Mouse (Mus musculus): ENCODE results near the gene Gna11. TPM values are rescaled to one million over a fixed set of nuclear protein-coding genes. Genes with fewer than 3 reads are reported as not detected.

The Gna11 gene
- total RNA-seq, 1 experiment = 53.4 TPM

GRCm38 (mm10) chr10:81501863-81502262 is 43.1 kb downstream of the Gna11 start:
- H3K9ac ChIP-seq (ENCODE audit: insufficient read depth, low read depth, low read length, poor library complexity, severe bottlenecking) = no peak overlapping the region
- DNase-seq (ENCODE audit: low read depth, low spot score) = no peak
- H3K36me3 ChIP-seq (ENCODE audit: control insufficient read depth, insufficient read depth, low read length, poor library complexity, severe bottlenecking) = peaks cover 5% of the 10 kb centered on the region; the same call in 1 of the 2 replicates
- H3K4me3 ChIP-seq (ENCODE audit: insufficient read depth in 1 of 2, low read depth in 1 of 2, low read length in 2 of 2, poor library complexity in 1 of 2, severe bottlenecking in 1 of 2) = no peak overlapping the region
- in situ Hi-C loops (cut with MboI; ENCODE audit: low sequenced_read_pairs in 2 of 2, unreplicated experiment in 2 of 2) = no loop called here
- no peak for TF ChIP-seq MAFK (IDR thresholded peaks at IDR 0.05; ENCODE audit: insufficient read depth, low read depth, low read length)
- TF ChIP-seq CHD2 (IDR thresholded peaks at IDR 0.05; ENCODE audit: low read depth, low read length) = no peak
- no peak for TF ChIP-seq HCFC1 (IDR thresholded peaks at IDR 0.05; ENCODE audit: borderline replicate concordance, insufficient read depth, low read length)
- no peak for TF ChIP-seq ZNF384 (IDR thresholded peaks at IDR 0.05; ENCODE audit: low read depth, low read length)
- TF ChIP-seq ZC3H11A (IDR thresholded peaks at IDR 0.05; ENCODE audit: borderline replicate concordance, low read depth, low read length) = no peak
- H3K9me3 ChIP-seq (ENCODE audit: control insufficient read depth, insufficient read depth, low read depth, low read length) = no peaks in the 10 kb centered on the region
- H3K4me1 ChIP-seq (ENCODE audit: control insufficient read depth in 2 of 2, insufficient read depth in 2 of 2, low read length in 2 of 2, poor library complexity in 1 of 2) = peaks cover 0 to 20% of the 10 kb centered on the region in 2 experiments; a peak in 2 of 4 replicates
- no peak overlapping the region for H3K27ac ChIP-seq (ENCODE audit: insufficient read depth, low read depth, low read length, poor library complexity, severe bottlenecking)

DNA sequence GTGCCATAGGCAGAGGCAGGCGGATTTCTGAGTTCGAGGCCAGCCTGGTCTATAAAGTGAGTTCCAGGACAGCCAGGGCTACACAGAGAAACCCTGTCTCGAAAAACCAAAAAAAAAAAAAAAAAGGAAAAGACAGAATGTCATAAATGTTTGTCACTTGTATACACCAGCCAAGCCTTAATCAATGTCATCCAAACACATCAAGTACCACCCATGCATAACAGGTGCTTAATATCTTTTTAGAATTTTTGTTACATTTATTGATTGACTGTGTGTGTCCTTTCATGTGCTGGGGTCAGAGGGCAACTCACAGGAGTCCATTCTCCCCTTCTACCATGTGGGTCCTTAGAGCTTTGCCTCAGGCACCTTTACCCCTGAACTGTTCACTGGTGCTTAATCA is 45.0 kb downstream of the Gna11 start, which contains the start of gene S1pr4:
S1pr4 (minus strand) TSS at position 101 of the 400 bp plus-strand sequence.
- DNase-seq (ENCODE audit: low read depth, low spot score) = no peak
- H3K36me3 ChIP-seq (ENCODE audit: control insufficient read depth, insufficient read depth, low read length, poor library complexity, severe bottlenecking) = no peaks in the 10 kb centered on the region
- peak within 1 kb of the TSS; percentile 18 to 48 for H3K4me3 ChIP-seq (ENCODE audit: insufficient read depth in 1 of 2, low read depth in 1 of 2, low read length in 2 of 2, poor library complexity in 1 of 2, severe bottlenecking in 1 of 2)
- in situ Hi-C loops (cut with MboI; ENCODE audit: low sequenced_read_pairs in 2 of 2, unreplicated experiment in 2 of 2) = no loop called here
- no peak within 1 kb of the TSS for H3K27ac ChIP-seq (ENCODE audit: insufficient read depth, low read depth, low read length, poor library complexity, severe bottlenecking)
- H3K9me3 ChIP-seq (ENCODE audit: control insufficient read depth, insufficient read depth, low read depth, low read length) = no peaks in the 10 kb centered on the region
- H3K9ac ChIP-seq (ENCODE audit: insufficient read depth, low read depth, low read length, poor library complexity, severe bottlenecking) = peak within 1 kb of the TSS; percentile 29
- H3K4me1 ChIP-seq (ENCODE audit: control insufficient read depth in 2 of 2, insufficient read depth in 2 of 2, low read length in 2 of 2, poor library complexity in 1 of 2) = peaks cover 0 to 13% of the 10 kb centered on the region in 2 experiments; a peak in 2 of 4 replicates
- TF ChIP-seq ZC3H11A (IDR thresholded peaks at IDR 0.05; ENCODE audit: borderline replicate concordance, low read depth, low read length) (no peak), CHD2 (IDR thresholded peaks at IDR 0.05; ENCODE audit: low read depth, low read length) (no peak), ZNF384 (IDR thresholded peaks at IDR 0.05; ENCODE audit: low read depth, low read length) (no peak), HCFC1 (IDR thresholded peaks at IDR 0.05; ENCODE audit: borderline replicate concordance, insufficient read depth, low read length) (no peak), MAFK (IDR thresholded peaks at IDR 0.05; ENCODE audit: insufficient read depth, low read depth, low read length) (no peak)

- no peak for DNase-seq (ENCODE audit: low read depth, low spot score)
- Histone ChIP-seq H3K36me3 (ENCODE audit: control insufficient read depth, insufficient read depth, low read length, poor library complexity, severe bottlenecking) (no peaks in the 10 kb centered on the region), H3K27ac (ENCODE audit: insufficient read depth, low read depth, low read length, poor library complexity, severe bottlenecking) (no peak overlapping the region), H3K9me3 (ENCODE audit: control insufficient read depth, insufficient read depth, low read depth, low read length) (no peaks in the 10 kb centered on the region), H3K9ac (ENCODE audit: insufficient read depth, low read depth, low read length, poor library complexity, severe bottlenecking) (peak overlapping the region; percentile 29), H3K4me3 (ENCODE audit: insufficient read depth in 1 of 2, low read depth in 1 of 2, low read length in 2 of 2, poor library complexity in 1 of 2, severe bottlenecking in 1 of 2) (peak overlapping the region; percentile 18 to 48), H3K4me1 (ENCODE audit: control insufficient read depth in 2 of 2, insufficient read depth in 2 of 2, low read length in 2 of 2, poor library complexity in 1 of 2) (peaks cover 0 to 14% of the 10 kb centered on the region in 2 experiments; a peak in 2 of 4 replicates)
- in situ Hi-C loops (cut with MboI; ENCODE audit: low sequenced_read_pairs in 2 of 2, unreplicated experiment in 2 of 2) = no loop called here
- TF ChIP-seq CHD2 (IDR thresholded peaks at IDR 0.05; ENCODE audit: low read depth, low read length) (no peak), HCFC1 (IDR thresholded peaks at IDR 0.05; ENCODE audit: borderline replicate concordance, insufficient read depth, low read length) (no peak), MAFK (IDR thresholded peaks at IDR 0.05; ENCODE audit: insufficient read depth, low read depth, low read length) (no peak), ZNF384 (IDR thresholded peaks at IDR 0.05; ENCODE audit: low read depth, low read length) (no peak), ZC3H11A (IDR thresholded peaks at IDR 0.05; ENCODE audit: borderline replicate concordance, low read depth, low read length) (no peak)
Observed at GRCm38 (mm10) chr10:81499250-81499901, 45.6 kb downstream of the Gna11 start.

GRCm38 (mm10) chr10:81498316-81499249 is 46.4 kb downstream of the Gna11 start:
- Histone ChIP-seq H3K9me3 (ENCODE audit: control insufficient read depth, insufficient read depth, low read depth, low read length) (no peaks in the 10 kb centered on the region), H3K27ac (ENCODE audit: insufficient read depth, low read depth, low read length, poor library complexity, severe bottlenecking) (no peak overlapping the region), H3K36me3 (ENCODE audit: control insufficient read depth, insufficient read depth, low read length, poor library complexity, severe bottlenecking) (no peaks in the 10 kb centered on the region), H3K9ac (ENCODE audit: insufficient read depth, low read depth, low read length, poor library complexity, severe bottlenecking) (peak overlapping the region; percentile 29), H3K4me3 (ENCODE audit: insufficient read depth in 1 of 2, low read depth in 1 of 2, low read length in 2 of 2, poor library complexity in 1 of 2, severe bottlenecking in 1 of 2) (peak overlapping the region; percentile 18 to 48), H3K4me1 (ENCODE audit: control insufficient read depth in 2 of 2, insufficient read depth in 2 of 2, low read length in 2 of 2, poor library complexity in 1 of 2) (peaks cover 0 to 14% of the 10 kb centered on the region in 2 experiments; a peak in 2 of 4 replicates)
- in situ Hi-C loops (cut with MboI; ENCODE audit: low sequenced_read_pairs in 2 of 2, unreplicated experiment in 2 of 2) = no loop called here
- DNase-seq (ENCODE audit: low read depth, low spot score) = no peak
- TF ChIP-seq ZC3H11A (IDR thresholded peaks at IDR 0.05; ENCODE audit: borderline replicate concordance, low read depth, low read length) = no peak
- no peak for TF ChIP-seq CHD2 (IDR thresholded peaks at IDR 0.05; ENCODE audit: low read depth, low read length)
- no peak for TF ChIP-seq MAFK (IDR thresholded peaks at IDR 0.05; ENCODE audit: insufficient read depth, low read depth, low read length)
- no peak for TF ChIP-seq HCFC1 (IDR thresholded peaks at IDR 0.05; ENCODE audit: borderline replicate concordance, insufficient read depth, low read length)
- TF ChIP-seq ZNF384 (IDR thresholded peaks at IDR 0.05; ENCODE audit: low read depth, low read length) = no peak
